Mouse (Mus musculus) stomach, postnatal 0 days (tissue): Measurements from ENCODE around the gene Zfp961.

Experiments
- CTCF ChIP-seq: IDR thresholded peaks from 2 replicates; pipeline ENCODE4 v1.5.1; 2016; ENCODE audit warnings: antibody characterized with exemption, low read depth, mild to moderate bottlenecking, moderate library complexity
- EP300 ChIP-seq: optimal IDR thresholded peaks from 2 replicates; pipeline ENCODE3; 2016; ENCODE audit warnings: antibody characterized with exemption

- TF ChIP-seq CTCF: no peak
- TF ChIP-seq EP300: no peak
These were observed 17.3 kb downstream of the Zfp961 start for GRCm38 (mm10) chr8:71968100-71968499.
